Mouse (Mus musculus) forebrain, embryonic 11.5 days (tissue): Measurements from ENCODE around the gene Nxt1. TPM values are rescaled to one million over a fixed set of nuclear protein-coding genes. Genes with fewer than 3 reads are reported as not detected.
A peak's percentile ranks its signal among the peaks of the same experiment; 100 is the strongest.

Source experiments
- ATAC-seq: fragments of 200-750 bp; cut with Nextera tagmentation; replicated peaks from 2 replicates; pipeline ENCODE4 v1.8.0; 2017; ENCODE audit warnings: moderate TSS enrichment; ENCODE audit not compliant: low FRiP score
- DNase-seq: peaks from one replicate; pipeline ENCODE4 v3.0.0-alpha.2; 2017; ENCODE audit warnings: low spot score
- H3K27ac ChIP-seq: fragments of 300-500 bp; sonication (generic); 2 replicates; pipeline ENCODE4 v1.5.1; 2014; ENCODE audit warnings: low read depth, low read length
- H3K27me3 ChIP-seq: fragments of 300-500 bp; sonication (generic); 2 replicates; pipeline ENCODE4 v1.6.1; 2014; ENCODE audit warnings: mild to moderate bottlenecking, low read length, mixed read lengths; ENCODE audit not compliant: control insufficient read depth, insufficient read depth
- H3K36me3 ChIP-seq: fragments of 300-500 bp; sonication (generic); 2 replicates; pipeline ENCODE4 v1.6.1; 2014; ENCODE audit warnings: mild to moderate bottlenecking, low read length, moderate library complexity, mixed read lengths; ENCODE audit not compliant: control insufficient read depth, insufficient read depth
- H3K4me1 ChIP-seq: fragments of 300-500 bp; sonication (generic); replicated peaks from 2 replicates; pipeline ENCODE4 v1.6.1; 2014; ENCODE audit warnings: low read length, mixed read lengths; ENCODE audit not compliant: control insufficient read depth, insufficient read depth
- H3K4me2 ChIP-seq: fragments of 300-500 bp; sonication (generic); 2 replicates; pipeline ENCODE4 v1.6.1; 2014; ENCODE audit warnings: low read depth, mild to moderate bottlenecking, low read length, moderate library complexity, mixed read lengths; ENCODE audit not compliant: severe bottlenecking
- H3K4me3 ChIP-seq: fragments of 300-500 bp; sonication (generic); 2 replicates; pipeline ENCODE4 v1.5.1; 2014; ENCODE audit warnings: low read depth, low read length
- H3K9ac ChIP-seq: fragments of 300-500 bp; sonication (generic); 2 replicates; pipeline ENCODE4 v1.6.1; 2014; ENCODE audit warnings: low read length
- H3K9me3 ChIP-seq: fragments of 300-500 bp; sonication (generic); 2 replicates; pipeline ENCODE4 v1.6.1; 2016; ENCODE audit warnings: low read length, mixed read lengths; ENCODE audit not compliant: control insufficient read depth
- WGBS: fragments of 180-500 bp; shearing (Covaris S2); extraction: QIAGEN DNeasy Blood & Tissue Kit; methylation state at CpG from one replicate; pipeline ENCODE4 v1.1.7; 2014; 5-methylcytosine and 5-hydroxymethylcytosine counted together
- polyA plus RNA-seq: library from polyadenylated mRNA; unstranded; fragments of >200 nt; fragmentation: Nextera tagmentation; extraction: Ambion mirVana; gene quantifications from 2 replicates; pipeline ENCODE4 v1.2.1, GENCODE M21; 2014

Nxt1 gene
- polyA plus RNA-seq = 134 and 151 TPM in 2 replicates

- no peaks in the 10 kb centered on the region for H3K27me3 ChIP-seq
- H3K4me2 ChIP-seq = peak within 1 kb of the TSS; percentile 79
- H3K4me3 ChIP-seq = peak within 1 kb of the TSS; percentile 75
- H3K9ac ChIP-seq = peak within 1 kb of the TSS; percentile 90
- peaks cover 7% of the 10 kb centered on the region for H3K36me3 ChIP-seq
- peaks cover 5% of the 10 kb centered on the region; the same call in 1 of the 2 replicates for H3K4me1 ChIP-seq
- DNase-seq = peak; percentile 97
- peak; percentile 99 for ATAC-seq
- H3K9me3 ChIP-seq = no peaks in the 10 kb centered on the region
- peak within 1 kb of the TSS; percentile 37 for H3K27ac ChIP-seq
- WGBS = under 1% methylated on average over 58 of the region's 58 CpGs
Measured at GRCm38 (mm10) chr2:148672199-148673096, at the start of gene Nxt1. Gene Nxt1 (plus strand): TSS chr2:148672601.

- H3K27ac ChIP-seq = no peak overlapping the region
- H3K4me3 ChIP-seq = no peak overlapping the region
- H3K9ac ChIP-seq = no peak overlapping the region
- no peaks in the 10 kb centered on the region for H3K27me3 ChIP-seq
- no peaks in the 10 kb centered on the region for H3K9me3 ChIP-seq
- H3K36me3 ChIP-seq = no peaks in the 10 kb centered on the region
- no peak overlapping the region for H3K4me2 ChIP-seq
- ATAC-seq (no peak), DNase-seq (no peak)
- no peaks in the 10 kb centered on the region for H3K4me1 ChIP-seq
- WGBS = 76% methylated on average over 2 of the region's 2 CpGs
Measured at GRCm38 (mm10) chr2:148623067-148623466, 49.3 kb upstream of the Nxt1 start.

- Histone ChIP-seq H3K27ac (no peak overlapping the region), H3K36me3 (no peaks in the 10 kb centered on the region), H3K4me2 (no peak overlapping the region), H3K4me3 (no peak overlapping the region), H3K4me1 (no peaks in the 10 kb centered on the region), H3K9me3 (no peaks in the 10 kb centered on the region), H3K27me3 (no peaks in the 10 kb centered on the region), H3K9ac (no peak overlapping the region)
- 92% methylated on average over 3 of the region's 3 CpGs for WGBS
- ATAC-seq = no peak
- no peak for DNase-seq
Measured at GRCm38 (mm10) chr2:148624484-148624883, 47.9 kb upstream of the Nxt1 start.

GRCm38 (mm10) chr2:148627011-148627471 is 45.4 kb upstream of the Nxt1 start:
- no peak overlapping the region for H3K27ac ChIP-seq
- 82% methylated on average over 3 of the region's 3 CpGs for WGBS
- no peak for ATAC-seq

GRCm38 (mm10) chr2:148631011-148631410 is 41.4 kb upstream of the Nxt1 start:
- Histone ChIP-seq H3K27me3 (no peaks in the 10 kb centered on the region), H3K9me3 (no peaks in the 10 kb centered on the region), H3K27ac (no peak overlapping the region), H3K36me3 (no peaks in the 10 kb centered on the region), H3K4me2 (no peak overlapping the region), H3K4me1 (no peaks in the 10 kb centered on the region), H3K9ac (no peak overlapping the region), H3K4me3 (no peak overlapping the region)
- 99% methylated on average over 2 of the region's 2 CpGs for WGBS
- ATAC-seq (no peak), DNase-seq (no peak)

More at GRCm38 (mm10) chr2:148627011-148627471, 45.4 kb upstream of the Nxt1 start:
- Histone ChIP-seq H3K9me3 (no peaks in the 10 kb centered on the region), H3K4me2 (no peak overlapping the region), H3K27me3 (no peaks in the 10 kb centered on the region), H3K4me3 (no peak overlapping the region), H3K4me1 (no peaks in the 10 kb centered on the region), H3K36me3 (no peaks in the 10 kb centered on the region), H3K9ac (no peak overlapping the region)
- no peak for DNase-seq

GRCm38 (mm10) chr2:148631602-148632001 is 40.8 kb upstream of the Nxt1 start:
- DNase-seq (no peak), ATAC-seq (no peak)
- Histone ChIP-seq H3K27me3 (no peaks in the 10 kb centered on the region), H3K4me2 (no peak overlapping the region), H3K9me3 (no peaks in the 10 kb centered on the region), H3K27ac (no peak overlapping the region), H3K9ac (no peak overlapping the region), H3K4me3 (no peak overlapping the region), H3K4me1 (no peaks in the 10 kb centered on the region), H3K36me3 (no peaks in the 10 kb centered on the region)
- 97% methylated on average over 3 of the region's 3 CpGs for WGBS

- H3K9ac ChIP-seq = no peak overlapping the region
- no peaks in the 10 kb centered on the region for H3K9me3 ChIP-seq
- H3K36me3 ChIP-seq = no peaks in the 10 kb centered on the region
- H3K4me1 ChIP-seq = no peaks in the 10 kb centered on the region
- H3K27me3 ChIP-seq = no peaks in the 10 kb centered on the region
- H3K4me2 ChIP-seq = no peak overlapping the region
- H3K27ac ChIP-seq = no peak overlapping the region
- no peak overlapping the region for H3K4me3 ChIP-seq
- DNase-seq = no peak
- WGBS = 86% methylated on average over 4 of the region's 4 CpGs
- no peak for ATAC-seq
Measured at GRCm38 (mm10) chr2:148634466-148634865, 37.9 kb upstream of the Nxt1 start.

- DNase-seq (no peak), ATAC-seq (no peak)
- WGBS = 90% methylated on average over 1 of the region's 1 CpGs
- no peak overlapping the region for H3K4me3 ChIP-seq
- no peak overlapping the region for H3K4me2 ChIP-seq
- H3K9me3 ChIP-seq = no peaks in the 10 kb centered on the region
- H3K27me3 ChIP-seq = no peaks in the 10 kb centered on the region
- no peaks in the 10 kb centered on the region for H3K36me3 ChIP-seq
- H3K4me1 ChIP-seq = no peaks in the 10 kb centered on the region
- H3K27ac ChIP-seq = no peak overlapping the region
- H3K9ac ChIP-seq = no peak overlapping the region
Measured at GRCm38 (mm10) chr2:148642610-148643370, 29.6 kb upstream of the Nxt1 start.
